In the genomic region with DNA sequence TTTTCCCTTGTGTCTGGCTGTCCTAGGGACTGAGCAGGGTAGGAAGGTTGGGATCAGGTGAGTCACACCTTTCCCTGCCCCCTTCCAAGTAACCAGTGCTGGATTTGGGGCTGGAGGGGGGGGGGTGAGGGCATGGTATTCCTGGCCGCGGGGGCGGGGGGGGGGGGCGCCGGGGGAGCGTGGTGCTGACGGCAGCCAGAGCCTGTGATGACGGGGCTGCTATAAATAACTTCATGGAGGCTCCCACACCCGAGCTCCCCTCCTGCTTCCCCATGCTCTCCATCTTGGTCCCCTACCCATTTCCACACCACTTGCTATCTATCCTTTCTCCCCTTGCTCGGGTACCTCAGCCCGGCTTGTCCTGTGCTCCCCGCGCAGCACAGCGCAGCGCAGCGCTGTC, we compare ENCODE assay signal across 10 mouse cellular contexts. TPM values are rescaled to one million over a fixed set of nuclear protein-coding genes. Genes with fewer than 3 reads are reported as not detected.
DNase-seq lines count a peak whose midpoint lies in the region; ATAC-seq lines count a peak whose summit lies in the region.
"Had no signal": no experiment of that assay in that cellular context is flagged by ENCODE, and none has a peak within 500 bp of the region (broad histone marks: within the 10 kb centered on the region; RNA-seq: fewer than 3 reads in every experiment).

No protein-coding gene starts in this region.

- H3K4me3 ChIP-seq in heart, embryonic 12.5 days: peak overlapping the region; percentile 33
- peak overlapping the region; percentile 37; the same call in 1 of the 2 replicates for H3K4me3 ChIP-seq in embryonic facial prominence, embryonic 12.5 days
- H3K4me3 ChIP-seq in hindbrain, embryonic 10.5 days: peak overlapping the region; percentile 58
- peak overlapping the region; percentile 46 for H3K4me3 ChIP-seq in midbrain, embryonic 12.5 days

- WGBS in heart, embryonic 12.5 days: 5% methylated on average over 16 of the region's 16 CpGs
- 20% methylated on average over 9 of the region's 16 CpGs for WGBS in embryonic facial prominence, embryonic 12.5 days
- 20% methylated on average over 16 of the region's 16 CpGs for WGBS in hindbrain, embryonic 10.5 days
- 24% methylated on average over 7 of the region's 16 CpGs for WGBS in midbrain, embryonic 12.5 days

- peak overlapping the region; percentile 75 for H3K4me2 ChIP-seq in heart, embryonic 12.5 days
- H3K4me2 ChIP-seq in embryonic facial prominence, embryonic 12.5 days (replicated peaks): peak overlapping the region; percentile 91
- H3K4me2 ChIP-seq in midbrain, embryonic 12.5 days (replicated peaks): peak overlapping the region; percentile 100

- H3K27ac ChIP-seq in heart, embryonic 12.5 days (ENCODE audit: poor library complexity, severe bottlenecking): peak overlapping the region; percentile 95
- no peak overlapping the region for H3K27ac ChIP-seq in embryonic facial prominence, embryonic 12.5 days
- peak overlapping the region; percentile 89 for H3K27ac ChIP-seq in hindbrain, embryonic 10.5 days
- 0 out of 2 replicates have a peak overlapping the region, but pooled peaks have one; percentile 30 for H3K27ac ChIP-seq in midbrain, embryonic 12.5 days (replicated peaks)

- H3K9ac ChIP-seq in heart, embryonic 12.5 days: peak overlapping the region; percentile 66; the same call in 1 of the 2 replicates
- H3K9ac ChIP-seq in embryonic facial prominence, embryonic 12.5 days: peak overlapping the region; percentile 24; the same call in 1 of the 2 replicates
- peak overlapping the region; percentile 97 for H3K9ac ChIP-seq in midbrain, embryonic 12.5 days (replicated peaks)

- no peak for DNase-seq in heart, postnatal 36 days
- DNase-seq in hindbrain, embryonic 10.5 days (ENCODE audit: low spot score): no peak
- no peak for DNase-seq in retina, postnatal 1 day
- DNase-seq in layer of hippocampus, postnatal 36 days: no peak
- DNase-seq in lung, postnatal 4 days: no peak
- DNase-seq: adrenal gland, adult 8-10 months; thymus, postnatal 14 days had no signal

- H3K27me3 ChIP-seq in heart, embryonic 12.5 days (replicated peaks): no peaks in the 10 kb centered on the region
- H3K27me3 ChIP-seq in embryonic facial prominence, embryonic 12.5 days: no peaks in the 10 kb centered on the region
- peaks cover 23% of the 10 kb centered on the region for H3K27me3 ChIP-seq in hindbrain, embryonic 10.5 days (ENCODE audit: insufficient read depth, poor library complexity, severe bottlenecking)
- H3K27me3 ChIP-seq in midbrain, embryonic 12.5 days: no peaks in the 10 kb centered on the region

- H3K9me3 ChIP-seq in heart, embryonic 12.5 days (replicated peaks): no peaks in the 10 kb centered on the region
- no peaks in the 10 kb centered on the region for H3K9me3 ChIP-seq in embryonic facial prominence, embryonic 12.5 days
- no peaks in the 10 kb centered on the region for H3K9me3 ChIP-seq in hindbrain, embryonic 10.5 days
- no peaks in the 10 kb centered on the region for H3K9me3 ChIP-seq in midbrain, embryonic 12.5 days

- ATAC-seq in heart, embryonic 12.5 days (ENCODE audit: insufficient number of reproducible peaks, low FRiP score): no peak
- no peak for ATAC-seq in embryonic facial prominence, embryonic 12.5 days (ENCODE audit: insufficient number of reproducible peaks, insufficient read depth, low FRiP score, low TSS enrichment)
- ATAC-seq in midbrain, embryonic 12.5 days (ENCODE audit: low FRiP score, low read depth): no peak

- intact Hi-C loops in heart, postnatal 36 days (cut with DNase I): no loop called here

- H3K36me3 ChIP-seq in heart, embryonic 12.5 days: peaks cover 33% of the 10 kb centered on the region
- H3K36me3 ChIP-seq in embryonic facial prominence, embryonic 12.5 days: peaks cover 41% of the 10 kb centered on the region
- peaks cover 51% of the 10 kb centered on the region for H3K36me3 ChIP-seq in hindbrain, embryonic 10.5 days
- H3K36me3 ChIP-seq in midbrain, embryonic 12.5 days: peaks cover 42% of the 10 kb centered on the region

- peaks cover 72% of the 10 kb centered on the region for H3K4me1 ChIP-seq in heart, embryonic 12.5 days (replicated peaks)
- peaks cover 49% of the 10 kb centered on the region for H3K4me1 ChIP-seq in embryonic facial prominence, embryonic 12.5 days
- H3K4me1 ChIP-seq in hindbrain, embryonic 10.5 days (replicated peaks): peaks cover 60% of the 10 kb centered on the region
- peaks cover 54% of the 10 kb centered on the region for H3K4me1 ChIP-seq in midbrain, embryonic 12.5 days

RNA-seq across cellular contexts. Expression of a gene that starts 12.7 kb away (rescaled TPM):
- polyA plus RNA-seq in heart, embryonic 12.5 days (2016; fragmentation: Nextera tagmentation; extraction: Ambion mirVana): 1.2 and 2.2 TPM in 2 replicates
- 1 to 10 TPM; 4.1 to 6.4 TPM for total RNA-seq in heart, postnatal 36 days (2021)
- polyA plus RNA-seq in embryonic facial prominence, embryonic 12.5 days (2016; fragmentation: Nextera tagmentation; extraction: Ambion mirVana): 2.5 and 4.0 TPM in 2 replicates
- polyA plus RNA-seq in hindbrain, embryonic 10.5 days (2016; fragmentation: Nextera tagmentation; extraction: Ambion mirVana): 2.0 TPM in 2 replicates
- 3.3 and 3.6 TPM in 2 replicates for polyA plus RNA-seq in midbrain, embryonic 12.5 days (2016; fragmentation: Nextera tagmentation; extraction: Ambion mirVana)
- 100 to 1,000 TPM; 449 to 485 TPM for total RNA-seq in layer of hippocampus, postnatal 36 days (2021)

RNA-seq across cellular contexts. Expression of a gene that starts 14.4 kb away (rescaled TPM):
- polyA plus RNA-seq in heart, embryonic 12.5 days (2016; fragmentation: Nextera tagmentation; extraction: Ambion mirVana): 148 and 155 TPM in 2 replicates
- total RNA-seq in heart, postnatal 36 days (2021): 10 to 100 TPM; 86.2 to 90.3 TPM
- 172 and 174 TPM in 2 replicates for polyA plus RNA-seq in embryonic facial prominence, embryonic 12.5 days (2016; fragmentation: Nextera tagmentation; extraction: Ambion mirVana)
- 186 and 189 TPM in 2 replicates for polyA plus RNA-seq in hindbrain, embryonic 10.5 days (2016; fragmentation: Nextera tagmentation; extraction: Ambion mirVana)
- polyA plus RNA-seq in midbrain, embryonic 12.5 days (2016; fragmentation: Nextera tagmentation; extraction: Ambion mirVana): 156 and 159 TPM in 2 replicates
- total RNA-seq in layer of hippocampus, postnatal 36 days (2021): 100 to 1,000 TPM in 1 of 2 experiments, 10 to 100 TPM in 1; 99.3 to 104 TPM

RNA-seq across cellular contexts. Expression of a gene that starts 19.2 kb away (rescaled TPM):
- polyA plus RNA-seq in heart, embryonic 12.5 days (2016; fragmentation: Nextera tagmentation; extraction: Ambion mirVana): 10.3 and 10.7 TPM in 2 replicates
- 1 to 10 TPM; 2.1 to 2.6 TPM for total RNA-seq in heart, postnatal 36 days (2021)
- polyA plus RNA-seq in embryonic facial prominence, embryonic 12.5 days (2016; fragmentation: Nextera tagmentation; extraction: Ambion mirVana): 16.1 and 17.1 TPM in 2 replicates
- polyA plus RNA-seq in hindbrain, embryonic 10.5 days (2016; fragmentation: Nextera tagmentation; extraction: Ambion mirVana): 16.5 and 19.9 TPM in 2 replicates
- polyA plus RNA-seq in midbrain, embryonic 12.5 days (2016; fragmentation: Nextera tagmentation; extraction: Ambion mirVana): 18.5 and 19.9 TPM in 2 replicates
- 10 to 100 TPM; 15.0 to 15.6 TPM for total RNA-seq in layer of hippocampus, postnatal 36 days (2021)

RNA-seq across cellular contexts. Expression of a gene that starts 20.9 kb away (rescaled TPM):
- polyA plus RNA-seq in heart, embryonic 12.5 days (2016; fragmentation: Nextera tagmentation; extraction: Ambion mirVana): 9.0 and 9.4 TPM in 2 replicates
- total RNA-seq in heart, postnatal 36 days (2021): 10 to 100 TPM; 13.9 to 14.5 TPM
- 13.9 and 17.1 TPM in 2 replicates for polyA plus RNA-seq in embryonic facial prominence, embryonic 12.5 days (2016; fragmentation: Nextera tagmentation; extraction: Ambion mirVana)
- 4.5 and 8.2 TPM in 2 replicates for polyA plus RNA-seq in hindbrain, embryonic 10.5 days (2016; fragmentation: Nextera tagmentation; extraction: Ambion mirVana)
- 11.6 and 11.9 TPM in 2 replicates for polyA plus RNA-seq in midbrain, embryonic 12.5 days (2016; fragmentation: Nextera tagmentation; extraction: Ambion mirVana)
- total RNA-seq in layer of hippocampus, postnatal 36 days (2021): 10 to 100 TPM; 28.8 to 30.0 TPM

RNA-seq across cellular contexts. Expression of a gene that starts 36.8 kb away (rescaled TPM):
- 5.2 and 5.7 TPM in 2 replicates for polyA plus RNA-seq in heart, embryonic 12.5 days (2016; fragmentation: Nextera tagmentation; extraction: Ambion mirVana)
- total RNA-seq in heart, postnatal 36 days (2021): under 1 TPM; 0.44 to 0.95 TPM
- 7.9 and 9.7 TPM in 2 replicates for polyA plus RNA-seq in embryonic facial prominence, embryonic 12.5 days (2016; fragmentation: Nextera tagmentation; extraction: Ambion mirVana)
- 9.2 and 12.0 TPM in 2 replicates for polyA plus RNA-seq in hindbrain, embryonic 10.5 days (2016; fragmentation: Nextera tagmentation; extraction: Ambion mirVana)
- polyA plus RNA-seq in midbrain, embryonic 12.5 days (2016; fragmentation: Nextera tagmentation; extraction: Ambion mirVana): 6.3 and 9.1 TPM in 2 replicates
- total RNA-seq in layer of hippocampus, postnatal 36 days (2021): 1 to 10 TPM; 3.2 to 4.0 TPM

Comparison
In these comparisons a context has a peak if more than half of its experiments do, and no peak if none do; other contexts are left out.
1. H3K9ac ChIP-seq: peak in every context shown above with its lines; median percentile 97 in midbrain, embryonic 12.5 days; 66 in heart, embryonic 12.5 days; 24 in embryonic facial prominence, embryonic 12.5 days.